8 mouse cellular contexts compared by ENCODE assay signal in genomic region chr5:43821538-43821937, GRCm38 (mm10). TPM values are rescaled to one million over a fixed set of nuclear protein-coding genes. Genes with fewer than 3 reads are reported as not detected.
DNase-seq lines count a peak whose midpoint lies in the region; ATAC-seq and TF ChIP-seq lines count a peak whose summit lies in the region.

Gene Fbxl5 (minus strand): TSS chr5:43821638.

- no peaks in the 10 kb centered on the region for H3K27me3 ChIP-seq in thymus, adult 2 months (ENCODE audit: control insufficient read depth, insufficient read depth, low read length)
- H3K27me3 ChIP-seq in limb, embryonic 12.5 days, result 0 out of 2 replicates have a peak, but pooled peaks cover 4% of the 10 kb centered on the region
- H3K27me3 ChIP-seq in small intestine, adult 2 months (ENCODE audit: control insufficient read depth, insufficient read depth, low read length), result no peaks in the 10 kb centered on the region

- WGBS in thymus, adult 2 months, result 94% methylated on average over 19 of the region's 19 CpGs
- WGBS in limb, embryonic 12.5 days, result 78% methylated on average over 19 of the region's 19 CpGs
- WGBS in small intestine, adult 2 months, result 94% methylated on average over 19 of the region's 19 CpGs

- H3K9ac ChIP-seq in limb, embryonic 12.5 days (replicated peaks), result no peak within 1 kb of the TSS

- no peaks in the 10 kb centered on the region for H3K36me3 ChIP-seq in thymus, adult 2 months (ENCODE audit: control insufficient read depth, insufficient read depth, low read length)
- no peaks in the 10 kb centered on the region for H3K36me3 ChIP-seq in limb, embryonic 12.5 days
- H3K36me3 ChIP-seq in small intestine, adult 2 months (ENCODE audit: control insufficient read depth, insufficient read depth, low read length), result peaks cover 2% of the 10 kb centered on the region

- H3K4me3 ChIP-seq in thymus, adult 2 months (ENCODE audit: control insufficient read depth, insufficient read depth, low read length), result no peak within 1 kb of the TSS
- H3K4me3 ChIP-seq in limb, embryonic 12.5 days (replicated peaks), result no peak within 1 kb of the TSS
- no peak within 1 kb of the TSS for H3K4me3 ChIP-seq in small intestine, adult 2 months (ENCODE audit: low read depth, low read length)

- no peak for ATAC-seq in erythroid progenitor cell, adult 5-6 weeks (replicated peaks; ENCODE audit: low FRiP score, poor library complexity, severe bottlenecking)
- no peak for ATAC-seq in limb, embryonic 12.5 days (ENCODE audit: insufficient number of reproducible peaks, insufficient read depth, low FRiP score, low TSS enrichment, low read depth)

- H3K27ac ChIP-seq in thymus, adult 2 months (ENCODE audit: control insufficient read depth, insufficient read depth, low read length), result no peak within 1 kb of the TSS
- no peak within 1 kb of the TSS for H3K27ac ChIP-seq in limb, embryonic 12.5 days
- H3K27ac ChIP-seq in small intestine, adult 2 months (ENCODE audit: insufficient read depth, low read depth, low read length), result peak within 1 kb of the TSS; percentile 72

- intact Hi-C loops in heart, postnatal 14 days (cut with DNase I), result no loop called here

- TF ChIP-seq POLR2A in thymus, adult 2 months (IDR thresholded peaks at IDR 0.05; ENCODE audit: control insufficient read depth, extremely low read depth, insufficient read depth, low read length, poor library complexity), result no peak
- no peak for TF ChIP-seq POLR2A in small intestine, adult 2 months (IDR thresholded peaks at IDR 0.05; ENCODE audit: low read depth, low read length)

- H3K9me3 ChIP-seq in limb, embryonic 12.5 days, result no peaks in the 10 kb centered on the region

- peaks cover 31% of the 10 kb centered on the region for H3K4me1 ChIP-seq in thymus, adult 2 months (replicated peaks; ENCODE audit: control insufficient read depth, insufficient read depth, low read length)
- H3K4me1 ChIP-seq in limb, embryonic 12.5 days (replicated peaks), result peaks cover 5% of the 10 kb centered on the region; the same call in 1 of the 2 replicates
- H3K4me1 ChIP-seq in small intestine, adult 2 months (ENCODE audit: control insufficient read depth, insufficient read depth, insufficient read length, low read length), result peaks cover 26% of the 10 kb centered on the region

- no peak for TF ChIP-seq CTCF in thymus, adult 2 months (IDR thresholded peaks at IDR 0.05; ENCODE audit: borderline replicate concordance, control insufficient read depth, extremely low read depth, insufficient read depth, low read length, poor library complexity)
- no peak for TF ChIP-seq CTCF in small intestine, adult 2 months (IDR thresholded peaks at IDR 0.05; ENCODE audit: extremely low read depth, insufficient read length, insufficient replicate concordance, low read depth, low read length)

- H3K4me2 ChIP-seq in limb, embryonic 12.5 days, result no peak within 1 kb of the TSS

- no peak for DNase-seq in thymus, adult 2 months
- DNase-seq in thymus, postnatal 25 days, result no peak
- DNase-seq in heart, postnatal 14 days, result no peak
- no peak for DNase-seq in urinary bladder, adult 18-20 months (ENCODE audit: low spot score in 2 of 2)
- DNase-seq in spleen, adult 12 weeks (ENCODE audit: low spot score), result no peak

RNA-seq across cellular contexts. Expression of gene Fbxl5, which starts in this region (rescaled TPM):
- polyA plus RNA-seq in thymus, adult 2 months (2012; rRNA removed), result 23.4 and 26.7 TPM in 2 replicates
- 18.7 and 21.8 TPM in 2 replicates for total RNA-seq in erythroid progenitor cell, adult 5-6 weeks (2015; ENCODE audit: low replicate concordance)
- 14.6 and 24.0 TPM in 2 replicates for total RNA-seq in erythroid progenitor cell, adult 5-6 weeks (2017; ENCODE audit: low replicate concordance)
- total RNA-seq in heart, postnatal 14 days (2021), result 10 to 100 TPM; 31.3 to 34.2 TPM
- 56.9 and 58.4 TPM in 2 replicates for polyA plus RNA-seq in limb, embryonic 12.5 days (2016; fragmentation: Nextera tagmentation; extraction: Ambion mirVana)
- polyA plus RNA-seq in small intestine, adult 2 months (2012; rRNA removed), result 12.0 and 25.8 TPM in 2 replicates
